Mouse (Mus musculus) neural tube, embryonic 13.5 days (tissue): Measurements from ENCODE around the gene Sox30. TPM values are rescaled to one million over a fixed set of nuclear protein-coding genes. Genes with fewer than 3 reads are reported as not detected.

Experiments
- ATAC-seq: fragments of 200-750 bp; cut with Nextera tagmentation; 2 replicates; pipeline ENCODE4 v1.8.0; 2017; ENCODE audit warnings: low read depth, mild to moderate bottlenecking, moderate TSS enrichment, moderate library complexity
- H3K27ac ChIP-seq: fragments of 300-500 bp; sonication (generic); replicated peaks from 2 replicates; pipeline ENCODE4 v1.5.1; 2015; ENCODE audit warnings: moderate library complexity, mild to moderate bottlenecking, inconsistent platforms
- H3K27me3 ChIP-seq: fragments of 300-500 bp; sonication (generic); 2 replicates; pipeline ENCODE4 v1.6.1; 2015; ENCODE audit warnings: mild to moderate bottlenecking, inconsistent platforms
- H3K36me3 ChIP-seq: fragments of 300-500 bp; sonication (generic); 2 replicates; pipeline ENCODE4 v1.6.1; 2015; ENCODE audit warnings: mild to moderate bottlenecking, inconsistent platforms
- H3K4me1 ChIP-seq: fragments of 300-500 bp; sonication (generic); replicated peaks from 2 replicates; pipeline ENCODE4 v1.6.1; 2015; ENCODE audit warnings: inconsistent platforms
- H3K4me2 ChIP-seq: fragments of 300-500 bp; sonication (generic); 2 replicates; pipeline ENCODE4 v1.6.1; 2015; ENCODE audit warnings: inconsistent platforms, mild to moderate bottlenecking, moderate library complexity
- H3K4me3 ChIP-seq: fragments of 300-500 bp; sonication (generic); 2 replicates; pipeline ENCODE4 v1.5.1; 2015; ENCODE audit warnings: mild to moderate bottlenecking, inconsistent platforms
- H3K9ac ChIP-seq: fragments of 300-500 bp; sonication (generic); 2 replicates; pipeline ENCODE4 v1.6.1; 2015; ENCODE audit warnings: moderate library complexity, mild to moderate bottlenecking, inconsistent platforms
- H3K9me3 ChIP-seq: fragments of 300-500 bp; sonication (generic); 2 replicates; pipeline ENCODE4 v1.6.1; 2016; ENCODE audit warnings: inconsistent platforms
- WGBS: fragments of 180-500 bp; shearing (Covaris S2); methylation state at CpG from one replicate; pipeline ENCODE4 v1.1.7; 2015; 5-methylcytosine and 5-hydroxymethylcytosine counted together
- polyA plus RNA-seq: library from polyadenylated mRNA; unstranded; fragments of >200 nt; fragmentation: Nextera tagmentation; extraction: Ambion mirVana; gene quantifications from 2 replicates; pipeline ENCODE4 v1.2.1, GENCODE M21; 2015

Gene Sox30
- polyA plus RNA-seq, 1 experiment from 2014 or later: 0.14 TPM

DNA sequence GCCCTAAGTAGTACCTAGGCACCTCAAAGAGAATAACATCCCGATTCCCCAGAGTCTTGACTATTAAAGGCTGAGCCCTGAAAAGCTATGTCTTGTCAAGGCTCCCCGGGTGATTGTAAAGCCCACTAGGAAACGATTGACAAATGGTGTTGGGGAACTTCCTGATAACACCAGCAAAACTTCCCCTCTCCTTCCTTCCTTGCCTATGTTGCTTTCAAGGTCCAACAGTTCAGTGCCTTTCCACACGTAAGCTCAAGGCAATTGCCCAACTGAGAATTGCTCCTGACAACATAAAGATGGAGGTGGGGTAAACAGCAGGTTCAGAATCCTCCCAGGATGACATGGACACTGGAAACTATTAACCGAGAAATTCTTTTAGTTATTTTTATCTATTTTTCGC is 42.9 kb downstream of the Sox30 start:
- no peaks in the 10 kb centered on the region for H3K9me3 ChIP-seq
- H3K36me3 ChIP-seq: no peaks in the 10 kb centered on the region
- ATAC-seq: no peak

GRCm38 (mm10) chr11:46025962-46026392 is 45.9 kb downstream of the Sox30 start:
- no peaks in the 10 kb centered on the region for H3K27me3 ChIP-seq
- no peaks in the 10 kb centered on the region for H3K36me3 ChIP-seq
- H3K4me2 ChIP-seq: no peak overlapping the region
- 42% methylated on average over 7 of the region's 7 CpGs for WGBS
- ATAC-seq: no peak
- peaks cover 16% of the 10 kb centered on the region for H3K4me1 ChIP-seq
- no peak overlapping the region for H3K27ac ChIP-seq
- no peaks in the 10 kb centered on the region for H3K9me3 ChIP-seq
- no peak overlapping the region for H3K9ac ChIP-seq
- H3K4me3 ChIP-seq: no peak overlapping the region

More for the DNA sequence above, 42.9 kb downstream of the Sox30 start:
- H3K4me3 ChIP-seq: no peak overlapping the region
- WGBS: 81% methylated on average over 6 of the region's 6 CpGs
- no peak overlapping the region for H3K27ac ChIP-seq
- no peaks in the 10 kb centered on the region for H3K27me3 ChIP-seq
- H3K9ac ChIP-seq: no peak overlapping the region
- 0 out of 2 replicates have a peak, but pooled peaks cover 4% of the 10 kb centered on the region for H3K4me1 ChIP-seq
- H3K4me2 ChIP-seq: no peak overlapping the region

- Histone ChIP-seq H3K36me3 (no peaks in the 10 kb centered on the region), H3K27ac (no peak overlapping the region), H3K9ac (no peak overlapping the region), H3K27me3 (no peaks in the 10 kb centered on the region), H3K9me3 (no peaks in the 10 kb centered on the region), H3K4me2 (no peak overlapping the region), H3K4me1 (peaks cover 16% of the 10 kb centered on the region), H3K4me3 (no peak overlapping the region)
- WGBS: 80% methylated on average over 6 of the region's 6 CpGs
- no peak for ATAC-seq
Measured at GRCm38 (mm10) chr11:46027952-46028814, 48.1 kb downstream of the Sox30 start.

DNA sequence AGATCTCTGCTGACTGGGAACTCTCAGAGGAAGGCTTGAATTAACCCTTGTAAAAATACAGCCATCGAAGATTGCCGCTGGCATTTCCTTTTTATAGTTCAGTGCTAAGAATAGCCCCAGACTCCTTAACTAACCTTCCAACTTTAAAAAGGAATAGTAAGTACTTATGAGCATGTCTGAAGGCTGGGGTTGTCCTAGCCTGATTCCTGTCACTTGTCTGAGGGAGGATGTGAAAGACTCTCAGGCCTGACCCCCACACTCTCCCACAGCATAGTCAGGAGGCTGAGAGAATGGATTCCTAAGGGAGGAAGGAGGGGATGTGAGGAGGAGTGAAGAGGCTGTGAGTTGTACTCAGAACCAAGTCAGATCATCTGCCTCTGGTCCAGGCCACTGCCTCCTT is 49.4 kb downstream of the Sox30 start:
- Histone ChIP-seq H3K4me2 (no peak overlapping the region), H3K9ac (no peak overlapping the region), H3K4me3 (no peak overlapping the region), H3K4me1 (peaks cover 16% of the 10 kb centered on the region), H3K27ac (0 out of 2 replicates have a peak overlapping the region, but pooled peaks have one; percentile 23), H3K27me3 (no peaks in the 10 kb centered on the region), H3K36me3 (no peaks in the 10 kb centered on the region), H3K9me3 (no peaks in the 10 kb centered on the region)
- ATAC-seq: no peak
- WGBS: 67% methylated on average over 2 of the region's 2 CpGs

GRCm38 (mm10) chr11:46030026-46030425 is 49.9 kb downstream of the Sox30 start:
- no peaks in the 10 kb centered on the region for H3K27me3 ChIP-seq
- no peaks in the 10 kb centered on the region for H3K36me3 ChIP-seq
- WGBS: 55% methylated on average over 2 of the region's 2 CpGs
- peaks cover 16% of the 10 kb centered on the region for H3K4me1 ChIP-seq
- ATAC-seq: no peak
- H3K4me3 ChIP-seq: no peak overlapping the region
- no peak overlapping the region for H3K27ac ChIP-seq
- H3K4me2 ChIP-seq: no peak overlapping the region
- no peaks in the 10 kb centered on the region for H3K9me3 ChIP-seq
- no peak overlapping the region for H3K9ac ChIP-seq

DNA sequence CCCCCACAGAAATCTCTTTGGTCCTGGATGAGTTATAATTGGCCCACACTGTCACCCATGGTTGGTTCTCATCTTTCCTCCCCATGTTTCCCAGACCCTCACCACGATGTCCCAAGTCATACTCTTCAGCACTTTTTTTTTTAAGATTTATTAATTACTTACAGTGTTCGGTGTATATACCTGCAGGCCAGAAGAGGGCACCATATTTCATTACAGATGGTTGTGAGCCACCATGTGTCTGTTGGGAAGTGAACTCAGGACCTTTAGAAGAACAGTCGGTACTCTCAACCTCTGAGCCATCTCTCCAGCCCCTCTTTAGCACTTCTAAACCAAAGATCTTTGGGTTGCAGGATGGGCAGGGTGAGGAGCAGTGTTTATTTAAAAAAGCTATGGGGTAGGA is 51.4 kb downstream of the Sox30 start:
- Histone ChIP-seq H3K4me3 (no peak overlapping the region), H3K27ac (no peak overlapping the region), H3K4me1 (peaks cover 12% of the 10 kb centered on the region), H3K36me3 (no peaks in the 10 kb centered on the region), H3K9ac (no peak overlapping the region), H3K4me2 (no peak overlapping the region), H3K27me3 (no peaks in the 10 kb centered on the region), H3K9me3 (no peaks in the 10 kb centered on the region)
- no peak for ATAC-seq
- 58% methylated on average over 3 of the region's 3 CpGs for WGBS

DNA sequence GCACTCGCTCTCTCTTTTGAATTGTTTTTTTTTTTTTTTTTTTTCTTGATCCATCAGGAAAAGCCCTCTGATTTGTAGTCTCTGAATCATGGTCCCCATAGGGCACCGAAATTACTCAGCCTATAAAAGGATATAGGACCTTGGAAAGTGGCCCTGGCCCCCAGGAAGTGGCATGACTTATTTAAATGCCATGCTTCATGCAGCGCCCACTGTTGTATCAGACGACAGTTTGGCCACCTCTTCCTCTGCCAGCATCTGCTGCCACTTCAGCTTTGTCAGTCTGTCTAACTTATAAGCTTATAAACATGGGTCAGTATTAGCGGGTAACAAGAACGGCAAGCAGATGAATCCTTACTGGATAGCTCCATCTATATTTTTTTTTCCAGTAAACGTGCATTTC is 52.8 kb downstream of the Sox30 start:
- no peak for ATAC-seq
- Histone ChIP-seq H3K4me2 (no peak overlapping the region), H3K36me3 (no peaks in the 10 kb centered on the region), H3K27ac (no peak overlapping the region), H3K4me3 (no peak overlapping the region), H3K27me3 (no peaks in the 10 kb centered on the region), H3K9ac (no peak overlapping the region), H3K9me3 (no peaks in the 10 kb centered on the region), H3K4me1 (peaks cover 12% of the 10 kb centered on the region)
- WGBS: 89% methylated on average over 7 of the region's 7 CpGs

- no peak overlapping the region for H3K9ac ChIP-seq
- H3K9me3 ChIP-seq: no peaks in the 10 kb centered on the region
- no peak overlapping the region for H3K4me3 ChIP-seq
- 94% methylated on average over 10 of the region's 10 CpGs for WGBS
- no peaks in the 10 kb centered on the region for H3K27me3 ChIP-seq
- no peak for ATAC-seq
- no peaks in the 10 kb centered on the region for H3K36me3 ChIP-seq
- no peak overlapping the region for H3K27ac ChIP-seq
- no peak overlapping the region for H3K4me2 ChIP-seq
- 0 out of 2 replicates have a peak, but pooled peaks cover 3% of the 10 kb centered on the region for H3K4me1 ChIP-seq
Measured at GRCm38 (mm10) chr11:46036374-46036773, 56.3 kb downstream of the Sox30 start.

- Histone ChIP-seq H3K9me3 (no peaks in the 10 kb centered on the region), H3K27ac (no peak overlapping the region), H3K4me2 (no peak overlapping the region), H3K4me3 (no peak overlapping the region), H3K27me3 (no peaks in the 10 kb centered on the region), H3K9ac (no peak overlapping the region), H3K36me3 (no peaks in the 10 kb centered on the region), H3K4me1 (0 out of 2 replicates have a peak, but pooled peaks cover 3% of the 10 kb centered on the region)
- no peak for ATAC-seq
- WGBS: 76% methylated on average over 15 of the region's 15 CpGs
Measured at GRCm38 (mm10) chr11:46038901-46039300, 58.8 kb downstream of the Sox30 start.

- Histone ChIP-seq H3K27ac (no peak overlapping the region; the same call in 1 of the 2 replicates), H3K9me3 (no peaks in the 10 kb centered on the region), H3K27me3 (no peaks in the 10 kb centered on the region), H3K4me3 (no peak overlapping the region), H3K4me1 (0 out of 2 replicates have a peak, but pooled peaks cover 3% of the 10 kb centered on the region), H3K36me3 (no peaks in the 10 kb centered on the region), H3K4me2 (no peak overlapping the region), H3K9ac (no peak overlapping the region)
- no peak for ATAC-seq
- WGBS: 75% methylated on average over 11 of the region's 11 CpGs
Measured at GRCm38 (mm10) chr11:46039335-46039734, 59.2 kb downstream of the Sox30 start.

GRCm38 (mm10) chr11:46040841-46041556 is 60.9 kb downstream of the Sox30 start:
- WGBS: 85% methylated on average over 9 of the region's 9 CpGs

DNA sequence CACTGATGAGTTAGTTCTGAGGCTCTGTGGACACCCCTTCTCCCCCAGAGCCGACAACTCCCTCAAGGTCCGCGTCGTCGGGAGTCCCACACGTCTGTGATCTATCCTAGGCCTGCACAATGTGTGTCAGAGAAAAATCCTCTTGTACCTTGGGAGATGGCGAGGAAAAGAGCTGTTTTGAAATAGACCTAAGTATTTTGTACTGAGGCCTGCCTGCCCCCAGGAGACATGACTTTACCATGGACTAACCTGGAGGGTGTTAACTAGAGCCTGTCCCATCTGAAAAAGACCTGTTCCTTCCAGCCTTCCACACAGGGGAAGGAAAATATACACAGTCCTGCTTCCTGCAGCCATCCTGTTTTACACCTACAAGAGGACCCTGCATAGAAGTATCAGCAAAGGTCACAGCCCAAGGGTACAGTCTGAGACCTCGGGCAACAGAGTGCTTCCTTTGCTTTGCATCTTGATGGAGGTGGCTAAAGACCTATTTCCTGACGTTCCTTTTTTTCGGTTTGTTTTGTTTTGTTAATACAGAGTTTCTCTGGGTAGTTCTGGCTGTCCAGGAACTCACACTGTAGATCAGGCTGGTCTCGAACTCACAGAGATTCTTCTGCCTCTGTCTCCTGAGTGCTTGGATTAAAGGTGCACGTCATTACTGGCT is 61.6 kb downstream of the Sox30 start:
- Histone ChIP-seq H3K9me3 (no peaks in the 10 kb centered on the region), H3K27me3 (no peaks in the 10 kb centered on the region), H3K9ac (no peak overlapping the region), H3K4me3 (no peak overlapping the region), H3K4me1 (0 out of 2 replicates have a peak, but pooled peaks cover 3% of the 10 kb centered on the region), H3K36me3 (no peaks in the 10 kb centered on the region), H3K27ac (no peak overlapping the region), H3K4me2 (no peak overlapping the region)
- WGBS: 83% methylated on average over 12 of the region's 12 CpGs
- ATAC-seq: no peak

More at GRCm38 (mm10) chr11:46040841-46041556, 60.9 kb downstream of the Sox30 start:
- Histone ChIP-seq H3K9me3 (no peaks in the 10 kb centered on the region), H3K27me3 (no peaks in the 10 kb centered on the region), H3K4me1 (0 out of 2 replicates have a peak, but pooled peaks cover 3% of the 10 kb centered on the region), H3K27ac (no peak overlapping the region), H3K4me2 (no peak overlapping the region), H3K36me3 (no peaks in the 10 kb centered on the region), H3K9ac (no peak overlapping the region), H3K4me3 (no peak overlapping the region)
- no peak for ATAC-seq
